Mouse (Mus musculus) midbrain, embryonic 14.5 days (tissue): ENCODE measurements around the gene Dctn3. TPM values are rescaled to one million over a fixed set of nuclear protein-coding genes. Genes with fewer than 3 reads are reported as not detected.
A peak's percentile ranks its signal among the peaks of the same experiment; 100 is the strongest.

ENCODE experiments used
- ATAC-seq: fragments of 200-750 bp; cut with Nextera tagmentation; 2 replicates; pipeline ENCODE4 v1.8.0; 2017; ENCODE audit warnings: moderate number of reproducible peaks, moderate library complexity; ENCODE audit not compliant: low FRiP score, low TSS enrichment
- DNase-seq: peaks from one replicate; pipeline ENCODE4 v3.0.0-alpha.2; 2015
- H3K27ac ChIP-seq: fragments of 300-500 bp; sonication (generic); replicated peaks from 2 replicates; pipeline ENCODE4 v1.5.1; 2014; ENCODE audit warnings: mild to moderate bottlenecking, low read depth, low read length, moderate library complexity
- H3K27me3 ChIP-seq: fragments of 300-500 bp; sonication (generic); 2 replicates; pipeline ENCODE4 v1.6.1; 2014; ENCODE audit warnings: low read length, control low read depth, mixed read lengths; ENCODE audit not compliant: control insufficient read depth, insufficient read depth
- H3K36me3 ChIP-seq: fragments of 300-500 bp; sonication (generic); 2 replicates; pipeline ENCODE4 v1.6.1; 2014; ENCODE audit warnings: low read length, control low read depth; ENCODE audit not compliant: control insufficient read depth, insufficient read depth
- H3K4me1 ChIP-seq: fragments of 300-500 bp; sonication (generic); 2 replicates; pipeline ENCODE4 v1.6.1; 2014; ENCODE audit warnings: mild to moderate bottlenecking, antibody characterized with exemption, low read length, control low read depth; ENCODE audit not compliant: control insufficient read depth, insufficient read depth
- H3K4me2 ChIP-seq: fragments of 300-500 bp; sonication (generic); 2 replicates; pipeline ENCODE4 v1.6.1; 2014; ENCODE audit warnings: mild to moderate bottlenecking, low read length, moderate library complexity
- H3K4me3 ChIP-seq: fragments of 300-500 bp; sonication (generic); replicated peaks from 2 replicates; pipeline ENCODE4 v1.5.1; 2014; ENCODE audit warnings: low read depth, low read length
- H3K9ac ChIP-seq: fragments of 300-500 bp; sonication (generic); replicated peaks from 2 replicates; pipeline ENCODE4 v1.6.1; 2014; ENCODE audit warnings: mild to moderate bottlenecking, low read length, moderate library complexity
- H3K9me3 ChIP-seq: fragments of 300-500 bp; sonication (generic); 2 replicates; pipeline ENCODE4 v1.6.1; 2016; ENCODE audit warnings: low read length, control low read depth, mixed read lengths; ENCODE audit not compliant: control insufficient read depth
- WGBS: fragments of 180-500 bp; shearing (Covaris S2); extraction: QIAGEN DNeasy Blood & Tissue Kit; methylation state at CpG from one replicate; pipeline ENCODE4 v1.1.7; 2014; 5-methylcytosine and 5-hydroxymethylcytosine counted together
- polyA plus RNA-seq: library from polyadenylated mRNA; unstranded; fragments of >200 nt; fragmentation: Nextera tagmentation; extraction: Ambion mirVana; gene quantifications from 2 replicates; pipeline ENCODE4 v1.2.1, GENCODE M21; 2014

Dctn3 gene
- polyA plus RNA-seq, 1 experiment from 2014 or later = 249 TPM

DNA sequence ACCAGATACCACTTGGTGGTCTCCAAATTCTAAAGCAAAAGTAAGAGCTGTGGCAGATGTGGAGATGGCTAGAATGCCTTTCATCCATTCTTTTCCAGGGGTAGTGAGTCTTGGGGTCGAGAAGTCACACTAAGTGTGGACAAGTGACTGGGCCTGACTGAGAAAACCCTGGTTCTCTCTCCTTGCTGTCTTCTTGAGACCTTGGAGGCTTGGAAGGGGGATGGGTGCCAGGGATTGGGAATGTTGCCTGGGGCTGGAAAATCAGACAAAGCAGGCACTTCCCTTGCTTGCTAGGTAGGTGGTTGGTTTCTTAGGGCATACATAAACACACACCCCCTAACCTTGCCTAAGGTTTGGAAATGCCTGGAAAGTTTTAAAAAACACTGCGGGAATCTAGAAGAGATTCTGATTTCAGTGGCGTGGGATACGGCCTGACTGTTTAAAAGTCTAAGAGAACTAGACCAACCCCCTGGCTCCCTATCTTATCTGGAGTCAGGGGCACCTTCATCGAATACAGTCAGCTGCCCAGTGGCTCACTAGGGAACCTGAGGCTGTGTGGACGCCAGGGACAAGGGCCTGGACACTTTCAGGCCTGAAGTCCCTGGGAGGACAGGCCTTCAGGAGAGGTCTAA, 36.8 kb upstream of the Dctn3 start:
- H3K4me3 ChIP-seq = peak overlapping the region; percentile 32
- no peak overlapping the region for H3K27ac ChIP-seq
- no peak for DNase-seq

DNA sequence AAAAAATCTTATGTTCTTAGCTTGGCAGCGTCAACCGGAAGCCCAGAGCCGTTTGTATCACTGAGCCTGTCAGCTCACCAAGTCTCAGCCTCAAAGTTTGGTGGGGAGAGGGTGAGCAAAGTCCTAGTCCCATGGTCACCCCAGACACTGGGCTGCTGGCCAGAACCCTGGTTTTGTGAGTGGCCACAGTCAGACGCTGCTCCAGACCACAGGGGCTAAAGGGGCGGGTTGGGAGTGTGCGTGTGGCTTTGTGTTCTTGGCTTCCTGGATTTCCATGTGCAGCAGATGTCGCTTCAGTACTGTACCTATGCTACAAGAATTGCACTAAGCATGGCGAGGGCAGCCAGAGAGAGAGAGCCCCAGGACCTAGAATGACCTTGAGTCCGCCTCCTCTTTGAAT, 36.2 kb upstream of the Dctn3 start:
- 87% methylated on average over 9 of the region's 9 CpGs for WGBS
- Histone ChIP-seq H3K4me3 (no peak overlapping the region), H3K9me3 (no peaks in the 10 kb centered on the region), H3K27ac (no peak overlapping the region), H3K4me2 (no peak overlapping the region), H3K27me3 (no peaks in the 10 kb centered on the region), H3K36me3 (peaks cover 11% of the 10 kb centered on the region), H3K9ac (no peak overlapping the region), H3K4me1 (peaks cover 24% of the 10 kb centered on the region)
- ATAC-seq (no peak), DNase-seq (no peak)

More for the DNA sequence above, 36.8 kb upstream of the Dctn3 start:
- peak overlapping the region; percentile 58 for H3K9ac ChIP-seq
- no peak for ATAC-seq
- H3K36me3 ChIP-seq = peaks cover 11% of the 10 kb centered on the region
- 40% methylated on average over 6 of the region's 6 CpGs for WGBS
- peaks cover 24% of the 10 kb centered on the region for H3K4me1 ChIP-seq
- H3K9me3 ChIP-seq = no peaks in the 10 kb centered on the region
- no peaks in the 10 kb centered on the region for H3K27me3 ChIP-seq
- H3K4me2 ChIP-seq = peak overlapping the region; percentile 54

DNA sequence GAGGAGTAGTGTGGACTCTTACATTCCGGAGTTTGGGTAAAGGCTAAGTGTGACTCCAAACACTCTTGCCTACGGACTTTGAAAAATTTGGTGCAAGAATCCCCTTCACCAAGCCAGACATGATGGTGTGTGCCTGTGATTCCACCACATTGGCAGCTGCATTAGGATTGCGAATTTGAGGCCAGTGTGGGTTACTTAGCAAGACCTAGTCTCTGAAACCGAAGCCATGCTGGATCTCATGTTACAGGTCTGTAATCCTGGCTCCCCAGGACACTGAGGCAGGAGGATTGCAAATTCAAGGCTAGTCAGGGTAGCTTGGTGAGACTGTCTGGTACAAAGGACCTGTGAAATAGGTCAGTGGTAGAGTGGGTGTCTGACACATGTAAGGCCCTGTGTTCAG, 35.7 kb upstream of the Dctn3 start:
- DNase-seq = no peak
- no peak overlapping the region for H3K4me3 ChIP-seq
- H3K27me3 ChIP-seq = no peaks in the 10 kb centered on the region
- no peak overlapping the region for H3K27ac ChIP-seq
- H3K9ac ChIP-seq = no peak overlapping the region
- H3K9me3 ChIP-seq = no peaks in the 10 kb centered on the region
- H3K4me2 ChIP-seq = no peak overlapping the region
- peaks cover 24% of the 10 kb centered on the region for H3K4me1 ChIP-seq
- ATAC-seq = no peak
- 95% methylated on average over 4 of the region's 4 CpGs for WGBS
- H3K36me3 ChIP-seq = peaks cover 11% of the 10 kb centered on the region

DNA sequence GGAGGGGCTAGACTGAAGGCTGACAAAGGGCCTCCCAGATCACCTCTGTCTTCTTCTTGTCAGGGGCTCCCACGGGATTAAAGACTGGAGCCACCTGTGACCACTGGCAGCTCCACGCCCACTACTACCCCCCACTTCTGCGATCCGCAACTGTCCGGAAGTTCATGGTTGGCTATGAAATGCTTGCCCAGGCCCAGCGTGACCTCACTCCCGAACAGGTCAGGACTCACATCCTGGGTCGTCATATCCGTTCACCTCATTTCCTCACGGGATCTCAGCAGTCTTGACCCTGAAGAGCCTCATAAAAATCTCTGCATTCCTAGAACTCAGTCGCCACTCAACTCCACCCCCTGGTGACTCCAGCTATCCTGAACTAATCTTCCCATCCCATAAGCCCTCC, 35.1 kb upstream of the Dctn3 start:
- H3K9me3 ChIP-seq = no peaks in the 10 kb centered on the region
- DNase-seq = no peak
- no peak for ATAC-seq
- WGBS = 84% methylated on average over 11 of the region's 11 CpGs
- no peak overlapping the region for H3K27ac ChIP-seq
- H3K9ac ChIP-seq = no peak overlapping the region
- peaks cover 24% of the 10 kb centered on the region for H3K4me1 ChIP-seq
- peaks cover 11% of the 10 kb centered on the region for H3K36me3 ChIP-seq
- no peak overlapping the region for H3K4me2 ChIP-seq
- no peaks in the 10 kb centered on the region for H3K27me3 ChIP-seq
- H3K4me3 ChIP-seq = no peak overlapping the region

DNA sequence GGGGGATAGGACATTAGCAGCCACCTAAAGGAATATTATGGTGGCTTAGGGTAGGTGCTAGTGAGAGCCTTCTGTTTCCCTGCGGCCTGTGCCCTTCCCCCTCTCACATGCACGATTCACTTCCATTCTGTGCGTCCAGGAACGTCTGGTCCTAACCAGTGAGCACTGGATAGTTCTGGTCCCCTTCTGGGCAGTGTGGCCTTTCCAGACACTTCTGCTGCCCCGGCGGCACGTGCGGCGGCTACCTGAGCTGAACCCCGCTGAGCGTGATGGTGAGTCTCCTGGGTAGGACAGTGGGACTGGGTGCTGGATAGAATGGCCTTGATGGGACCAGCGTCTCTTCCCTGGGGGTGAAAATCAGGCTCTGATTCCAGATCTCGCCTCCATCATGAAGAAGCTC, 34.4 kb upstream of the Dctn3 start:
- WGBS = 92% methylated on average over 13 of the region's 13 CpGs

DNA sequence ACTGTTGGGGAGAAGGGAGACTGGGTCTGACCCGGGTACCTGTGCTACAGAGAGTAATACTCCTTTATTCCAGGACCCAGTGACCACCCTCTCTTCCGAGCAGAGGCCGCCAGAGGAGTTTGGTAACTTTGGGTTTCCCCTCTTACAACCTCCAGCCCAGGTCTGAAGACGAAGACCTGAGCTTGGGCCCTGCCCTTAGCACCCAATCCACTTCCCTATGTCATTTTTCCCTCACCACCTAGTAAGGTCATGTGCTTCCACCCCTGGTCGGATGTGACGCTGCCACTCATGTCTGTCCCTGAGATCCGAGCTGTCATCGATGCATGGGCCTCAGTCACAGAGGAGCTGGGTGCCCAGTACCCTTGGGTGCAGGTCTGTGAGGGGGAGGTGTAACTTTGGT, 33.5 kb upstream of the Dctn3 start:
- ATAC-seq (no peak), DNase-seq (no peak)
- Histone ChIP-seq H3K9me3 (no peaks in the 10 kb centered on the region), H3K4me3 (peak overlapping the region; percentile 67), H3K36me3 (peaks cover 11% of the 10 kb centered on the region), H3K27me3 (no peaks in the 10 kb centered on the region), H3K4me1 (peaks cover 17% of the 10 kb centered on the region), H3K9ac (peak overlapping the region; percentile 71; the same call in 1 of the 2 replicates), H3K27ac (peak overlapping the region; percentile 80; the same call in 1 of the 2 replicates), H3K4me2 (peak overlapping the region; percentile 96)
- WGBS = 80% methylated on average over 8 of the region's 8 CpGs

More for the DNA sequence above, 34.4 kb upstream of the Dctn3 start:
- H3K4me1 ChIP-seq = peaks cover 24% of the 10 kb centered on the region
- H3K4me3 ChIP-seq = no peak overlapping the region
- H3K27me3 ChIP-seq = no peaks in the 10 kb centered on the region
- ATAC-seq (no peak), DNase-seq (no peak)
- H3K4me2 ChIP-seq = no peak overlapping the region
- H3K36me3 ChIP-seq = peaks cover 11% of the 10 kb centered on the region
- H3K9ac ChIP-seq = no peak overlapping the region
- H3K9me3 ChIP-seq = no peaks in the 10 kb centered on the region
- H3K27ac ChIP-seq = no peak overlapping the region

DNA sequence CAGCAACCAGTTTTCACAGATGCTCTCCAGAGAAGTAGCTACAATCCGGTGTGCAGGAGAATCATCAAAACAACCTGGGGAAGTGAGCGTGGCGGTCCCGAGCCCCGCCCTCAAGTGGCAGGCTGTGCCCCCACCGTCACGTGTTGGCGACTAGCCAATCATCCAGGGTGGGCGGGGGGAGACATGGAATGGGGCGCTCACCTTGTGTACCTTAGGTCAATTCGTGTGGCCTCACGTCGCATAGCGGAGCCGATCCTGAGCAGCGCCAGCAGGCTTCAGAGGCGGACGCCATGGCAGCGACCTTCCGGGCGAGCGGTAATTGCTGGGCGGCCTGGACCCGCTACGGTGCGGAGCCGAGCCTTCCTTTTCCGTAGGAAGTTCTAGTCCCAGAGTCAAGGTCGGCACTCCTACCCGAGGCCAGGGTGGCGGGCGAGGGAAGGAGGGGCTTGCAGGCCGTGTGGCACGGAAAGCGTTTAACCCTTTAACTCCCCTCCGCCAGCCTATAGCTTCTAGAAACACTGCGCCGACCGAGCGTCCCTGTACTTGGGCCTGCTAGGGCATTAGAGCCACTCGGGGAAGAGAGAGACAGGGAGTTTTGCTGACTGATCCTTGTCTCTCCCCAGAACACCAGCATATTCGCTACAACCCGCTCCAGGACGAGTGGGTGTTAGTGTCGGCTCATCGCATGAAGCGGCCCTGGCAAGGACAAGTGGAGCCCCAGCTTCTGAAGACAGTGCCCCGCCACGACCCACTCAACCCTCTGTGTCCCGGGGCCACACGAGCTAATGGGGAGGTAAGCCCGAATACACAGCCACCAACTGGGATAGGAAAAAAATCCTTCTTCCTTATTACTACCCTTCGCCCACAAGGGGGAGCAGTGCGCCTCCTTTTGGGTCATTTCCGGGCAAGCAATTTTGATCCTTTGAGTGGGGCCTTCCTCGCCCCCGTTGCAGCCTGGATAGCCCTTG, 32.7 kb upstream of the Dctn3 start, which contains the start of gene Sigmar1:
TSS of gene Sigmar1 (minus strand) at position 820 of the 968 bp plus-strand sequence.
- Histone ChIP-seq H3K4me1 (peaks cover 10% of the 10 kb centered on the region), H3K9ac (peak within 1 kb of the TSS; percentile 71), H3K9me3 (no peaks in the 10 kb centered on the region), H3K27ac (peak within 1 kb of the TSS; percentile 80), H3K36me3 (peaks cover 11% of the 10 kb centered on the region), H3K27me3 (no peaks in the 10 kb centered on the region), H3K4me2 (peak within 1 kb of the TSS; percentile 96), H3K4me3 (peak within 1 kb of the TSS; percentile 67)
- DNase-seq (peak; percentile 92), ATAC-seq (peak; percentile 79)
- WGBS = under 1% methylated on average over 57 of the region's 57 CpGs

DNA sequence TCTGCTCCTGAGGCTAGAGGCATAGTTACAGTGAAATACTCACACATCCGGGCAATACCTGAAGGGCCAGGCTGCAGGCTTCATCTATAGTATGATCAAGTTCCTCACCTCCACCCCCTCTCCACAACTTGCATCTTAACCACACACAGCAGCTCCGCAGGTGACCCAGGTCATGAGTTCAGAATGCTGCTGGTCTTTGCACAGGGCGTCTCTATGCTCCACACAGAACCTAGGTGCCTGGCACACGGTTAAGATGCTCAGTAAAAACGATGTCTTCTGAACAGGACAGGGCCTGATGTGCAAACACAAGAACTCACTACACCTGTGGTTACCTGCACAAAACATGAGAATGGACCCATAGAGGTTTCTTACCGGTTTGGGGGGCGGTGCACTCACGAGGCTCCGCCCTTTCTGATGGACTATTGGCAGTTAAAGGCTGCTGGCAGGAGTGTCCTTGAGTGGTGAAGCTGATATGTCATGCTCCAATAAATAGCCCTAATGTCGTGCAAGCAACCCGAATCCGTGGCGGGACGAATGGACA, 31.9 kb upstream of the Dctn3 start, which contains the start of gene Galt:
TSS of gene Galt (plus strand) at position 432 of the 541 bp plus-strand sequence.
- no peak for DNase-seq
- Histone ChIP-seq H3K4me3 (peak within 1 kb of the TSS; percentile 67), H3K9me3 (no peaks in the 10 kb centered on the region), H3K4me2 (peak within 1 kb of the TSS; percentile 96), H3K4me1 (peaks cover 5% of the 10 kb centered on the region), H3K27me3 (no peaks in the 10 kb centered on the region), H3K27ac (peak within 1 kb of the TSS; percentile 80), H3K9ac (peak within 1 kb of the TSS; percentile 71), H3K36me3 (peaks cover 11% of the 10 kb centered on the region)
- peak; percentile 55 for ATAC-seq
- 15% methylated on average over 14 of the region's 14 CpGs for WGBS
